Mouse (Mus musculus) embryonic facial prominence, embryonic 10.5 days (tissue): ENCODE measurements around the gene Ankrd40. TPM values are rescaled to one million over a fixed set of nuclear protein-coding genes. Genes with fewer than 3 reads are reported as not detected.

Experiments
- DNase-seq: peaks from one replicate; pipeline ENCODE4 v3.0.0-alpha.2; 2017; ENCODE audit warnings: low spot score
- H3K27ac ChIP-seq: fragments of 300-500 bp; sonication (generic); replicated peaks from 2 replicates; pipeline ENCODE4 v1.5.1; 2016; ENCODE audit warnings: mild to moderate bottlenecking
- H3K27me3 ChIP-seq: fragments of 300-500 bp; sonication (generic); replicated peaks from 2 replicates; pipeline ENCODE4 v1.6.1; 2016; ENCODE audit warnings: low read depth, mild to moderate bottlenecking; ENCODE audit not compliant: poor library complexity, severe bottlenecking
- H3K36me3 ChIP-seq: fragments of 300-500 bp; sonication (generic); replicated peaks from 2 replicates; pipeline ENCODE4 v1.6.1; 2016; ENCODE audit warnings: mild to moderate bottlenecking, moderate library complexity
- H3K4me1 ChIP-seq: fragments of 300-500 bp; sonication (generic); 2 replicates; pipeline ENCODE4 v1.6.1; 2016
- H3K4me3 ChIP-seq: fragments of 300-500 bp; sonication (generic); 2 replicates; pipeline ENCODE4 v1.5.1; 2016; ENCODE audit warnings: mild to moderate bottlenecking, moderate library complexity
- H3K9me3 ChIP-seq: fragments of 300-500 bp; sonication (generic); 2 replicates; pipeline ENCODE4 v1.6.1; 2016; ENCODE audit warnings: mild to moderate bottlenecking
- whole genome bisulfite sequencing: fragments of 180-500 bp; shearing (Covaris S2); methylation state at CpG from one replicate; pipeline ENCODE4 v1.1.7; 2016; 5-methylcytosine and 5-hydroxymethylcytosine counted together
- polyA plus RNA-seq: library from polyadenylated mRNA; unstranded; fragments of >200 nt; fragmentation: Nextera tagmentation; extraction: Ambion mirVana; gene quantifications from 2 replicates; pipeline ENCODE4 v1.2.1, GENCODE M21; 2016

Gene Ankrd40
- polyA plus RNA-seq, result 14.8 and 15.3 TPM in 2 replicates

DNA sequence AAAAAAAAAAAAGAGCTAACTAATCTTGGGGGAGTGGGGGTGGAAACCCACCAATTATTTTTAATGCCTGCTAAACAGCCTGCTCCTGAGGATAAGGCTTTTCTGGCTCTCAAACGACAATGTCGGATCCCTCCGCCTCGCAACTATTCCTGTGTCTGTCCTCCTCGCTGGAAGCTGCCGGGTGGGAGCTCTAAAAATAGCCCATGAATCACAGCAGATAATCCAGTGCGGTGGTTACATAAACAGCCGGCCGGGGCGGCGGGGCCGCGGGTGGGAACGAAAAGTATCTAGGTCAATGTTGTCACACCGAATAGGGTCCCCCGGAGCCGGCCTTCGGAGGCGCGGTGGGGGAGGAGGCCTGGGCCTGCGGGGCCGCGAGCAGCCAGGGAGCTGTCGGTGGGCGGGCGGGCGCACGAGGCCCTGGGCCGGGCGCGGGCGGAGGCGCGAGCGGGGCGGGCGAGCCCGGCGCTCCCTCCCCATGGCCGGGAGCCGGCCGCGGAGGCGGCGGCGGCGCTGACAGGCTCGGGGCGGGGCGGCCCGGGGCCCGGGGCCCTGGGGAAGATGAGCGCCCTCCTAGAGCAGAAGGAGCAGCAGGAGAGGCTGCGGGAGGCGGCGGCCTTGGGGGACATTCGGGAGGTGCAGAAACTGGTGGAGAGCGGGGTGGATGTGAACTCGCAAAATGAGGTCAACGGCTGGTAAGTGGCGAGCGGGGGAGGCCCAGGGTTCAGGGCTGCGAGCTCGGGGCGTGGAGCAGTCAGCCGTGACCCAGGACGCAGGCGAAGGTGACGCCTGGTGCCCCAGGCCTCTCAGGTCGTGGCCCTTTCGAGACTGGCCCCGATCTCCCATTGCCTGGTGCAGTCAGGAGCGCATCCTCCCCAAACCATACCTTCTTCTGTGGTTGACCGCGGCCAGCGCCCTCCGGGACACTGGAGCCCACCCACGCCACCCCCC, at the start of gene Ankrd40:
Gene Ankrd40 (plus strand): TSS at position 309 of the 951 bp plus-strand sequence.
- Histone ChIP-seq H3K9me3 (no peaks in the 10 kb centered on the region), H3K4me1 (peaks cover 35% of the 10 kb centered on the region), H3K36me3 (no peaks in the 10 kb centered on the region; the same call in 1 of the 2 replicates), H3K4me3 (peak within 1 kb of the TSS; percentile 82), H3K27ac (peak within 1 kb of the TSS; percentile 98), H3K27me3 (no peaks in the 10 kb centered on the region)
- peak; percentile 95 for DNase-seq
- WGBS, result under 1% methylated on average over 78 of the region's 78 CpGs

GRCm38 (mm10) chr11:94281199-94282181, 46.3 kb upstream of the Ankrd40 start, which contains the start of gene Gm21885:
TSS of gene Gm21885 (plus strand) at chr11:94281873.
- 0 out of 2 replicates have a peak within 1 kb of the TSS, but pooled peaks have one; percentile 2 for H3K4me3 ChIP-seq
- peaks cover 40% of the 10 kb centered on the region for H3K36me3 ChIP-seq
- no peaks in the 10 kb centered on the region for H3K9me3 ChIP-seq
- 88% methylated on average over 11 of the region's 11 CpGs for WGBS
- H3K4me1 ChIP-seq, result peaks cover 15% of the 10 kb centered on the region
- DNase-seq, result no peak
- no peak within 1 kb of the TSS for H3K27ac ChIP-seq
- 0 out of 2 replicates have a peak, but pooled peaks cover under 1% of the 10 kb centered on the region for H3K27me3 ChIP-seq

- no peak for DNase-seq
- Histone ChIP-seq H3K4me1 (peaks cover 7% of the 10 kb centered on the region), H3K36me3 (peaks cover 48% of the 10 kb centered on the region), H3K9me3 (no peaks in the 10 kb centered on the region), H3K27ac (no peak overlapping the region), H3K4me3 (no peak overlapping the region), H3K27me3 (no peaks in the 10 kb centered on the region)
- WGBS, result 71% methylated on average over 5 of the region's 5 CpGs
Observed at GRCm38 (mm10) chr11:94282291-94282690, 45.5 kb upstream of the Ankrd40 start.

DNA sequence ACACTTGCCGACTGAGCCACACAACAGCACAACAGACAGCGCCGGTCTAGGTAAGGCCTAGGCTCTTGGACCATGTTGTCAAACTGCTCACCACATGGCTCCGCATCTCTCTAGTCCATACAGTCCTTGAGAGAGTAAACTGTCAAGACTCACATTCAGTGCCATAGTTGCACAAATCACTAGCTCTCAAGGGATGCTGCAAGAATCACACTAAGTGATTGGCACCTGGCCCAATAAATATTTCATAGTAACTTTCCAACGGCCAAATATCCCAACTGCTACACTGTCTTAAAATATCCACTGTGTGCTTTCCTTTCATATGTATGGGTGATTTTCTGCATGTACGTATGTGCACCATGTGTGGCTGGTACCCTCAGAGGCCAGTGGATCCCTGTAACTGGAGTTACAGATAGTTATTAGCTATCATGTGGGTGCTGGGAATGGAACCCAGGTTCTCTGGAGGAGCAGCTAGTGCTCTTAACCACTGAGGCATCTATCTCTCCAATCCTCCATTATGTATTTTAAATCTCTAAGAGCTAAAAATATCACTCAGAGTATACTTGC, 44.2 kb upstream of the Ankrd40 start:
- Histone ChIP-seq H3K27ac (no peak overlapping the region), H3K9me3 (no peaks in the 10 kb centered on the region)
- WGBS, result 93% methylated on average over 6 of the region's 6 CpGs

GRCm38 (mm10) chr11:94285886-94286574, 41.8 kb upstream of the Ankrd40 start:
- Histone ChIP-seq H3K4me1 (no peaks in the 10 kb centered on the region; the same call in 1 of the 2 replicates), H3K27ac (no peak overlapping the region), H3K36me3 (peaks cover 86% of the 10 kb centered on the region), H3K9me3 (no peaks in the 10 kb centered on the region), H3K4me3 (no peak overlapping the region), H3K27me3 (no peaks in the 10 kb centered on the region)
- DNase-seq, result no peak
- whole genome bisulfite sequencing, result 94% methylated on average over 11 of the region's 11 CpGs

More for the DNA sequence above, 44.2 kb upstream of the Ankrd40 start:
- Histone ChIP-seq H3K27me3 (no peaks in the 10 kb centered on the region), H3K4me3 (no peak overlapping the region), H3K4me1 (peaks cover 4% of the 10 kb centered on the region), H3K36me3 (peaks cover 62% of the 10 kb centered on the region)
- DNase-seq, result no peak

- 89% methylated on average over 5 of the region's 5 CpGs for WGBS
Observed at GRCm38 (mm10) chr11:94287105-94287504, 40.7 kb upstream of the Ankrd40 start.

GRCm38 (mm10) chr11:94290062-94290740, 37.6 kb upstream of the Ankrd40 start:
- Histone ChIP-seq H3K27ac (no peak overlapping the region), H3K4me3 (no peak overlapping the region), H3K36me3 (peaks cover 100% of the 10 kb centered on the region), H3K4me1 (no peaks in the 10 kb centered on the region), H3K9me3 (no peaks in the 10 kb centered on the region), H3K27me3 (no peaks in the 10 kb centered on the region)
- DNase-seq, result no peak
- WGBS, result 92% methylated on average over 10 of the region's 10 CpGs

More at GRCm38 (mm10) chr11:94287105-94287504, 40.7 kb upstream of the Ankrd40 start:
- no peaks in the 10 kb centered on the region for H3K27me3 ChIP-seq
- H3K27ac ChIP-seq, result no peak overlapping the region
- no peak for DNase-seq
- peaks cover 93% of the 10 kb centered on the region for H3K36me3 ChIP-seq
- no peaks in the 10 kb centered on the region for H3K4me1 ChIP-seq
- H3K9me3 ChIP-seq, result no peaks in the 10 kb centered on the region
- H3K4me3 ChIP-seq, result no peak overlapping the region

- Histone ChIP-seq H3K4me1 (no peaks in the 10 kb centered on the region), H3K36me3 (peaks cover 100% of the 10 kb centered on the region)
- 86% methylated on average over 9 of the region's 9 CpGs for WGBS
Observed at GRCm38 (mm10) chr11:94294996-94295845, 32.6 kb upstream of the Ankrd40 start.

GRCm38 (mm10) chr11:94312733-94313132, 15.1 kb upstream of the Ankrd40 start:
- peaks cover 38% of the 10 kb centered on the region for H3K36me3 ChIP-seq
- no peak for DNase-seq
- H3K27me3 ChIP-seq, result no peaks in the 10 kb centered on the region
- no peaks in the 10 kb centered on the region for H3K9me3 ChIP-seq
- no peak overlapping the region for H3K27ac ChIP-seq
- H3K4me3 ChIP-seq, result no peak overlapping the region
- WGBS, result 95% methylated on average over 1 of the region's 1 CpGs
- H3K4me1 ChIP-seq, result peaks cover 28% of the 10 kb centered on the region

More at GRCm38 (mm10) chr11:94294996-94295845, 32.6 kb upstream of the Ankrd40 start:
- Histone ChIP-seq H3K27me3 (no peaks in the 10 kb centered on the region), H3K4me3 (no peak overlapping the region), H3K9me3 (no peaks in the 10 kb centered on the region), H3K27ac (no peak overlapping the region)
- DNase-seq, result no peak

DNA sequence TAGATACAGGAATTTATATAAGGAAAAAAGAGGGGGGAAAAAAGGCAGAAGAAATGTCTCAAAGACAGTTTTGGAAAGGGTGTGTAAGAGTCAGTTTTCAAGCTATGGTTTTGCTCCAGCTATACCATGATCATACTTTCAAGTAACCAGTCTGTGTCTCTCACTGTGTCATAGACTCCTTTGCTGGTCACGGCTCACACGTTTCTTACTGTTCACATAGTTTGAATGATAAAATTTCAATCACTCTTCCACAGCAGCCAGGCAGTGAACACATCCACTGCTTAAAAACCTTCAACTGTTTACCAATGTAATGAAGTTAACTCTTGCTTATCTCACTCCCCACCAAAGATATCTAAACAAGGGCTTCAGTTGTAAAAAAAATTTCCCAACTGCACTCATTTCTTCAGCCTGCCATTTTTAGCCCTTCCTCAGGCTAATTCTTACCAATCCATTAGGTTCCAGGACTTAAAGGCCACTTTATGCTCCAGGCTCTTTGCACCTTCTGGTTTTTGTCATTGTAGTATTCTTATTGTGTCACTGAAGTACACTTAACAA, 13.6 kb upstream of the Ankrd40 start:
- Histone ChIP-seq H3K9me3 (no peaks in the 10 kb centered on the region), H3K36me3 (peaks cover 35% of the 10 kb centered on the region), H3K27ac (no peak overlapping the region), H3K27me3 (no peaks in the 10 kb centered on the region), H3K4me3 (no peak overlapping the region), H3K4me1 (peaks cover 28% of the 10 kb centered on the region)
- 93% methylated on average over 2 of the region's 2 CpGs for WGBS
- no peak for DNase-seq
